Mouse (Mus musculus) CD8-positive naive resting alpha-beta T cell, adult 57 days (primary cell): ENCODE data around the gene Sp3. TPM values are rescaled to one million over a fixed set of nuclear protein-coding genes. Genes with fewer than 3 reads are reported as not detected.

ENCODE experiments used
- total RNA-seq: library from RNA; stranded (reverse); gene quantifications from one replicate; pipeline ENCODE4 v1.2.4, GENCODE M21; 2023

Gene Sp3
- total RNA-seq, result 174 TPM

GRCm38 (mm10) chr2:72980337-72981074 is at the start of gene Sp3:
Gene Sp3 (minus strand): TSS chr2:72980446.

GRCm38 (mm10) chr2:72986616-72987015 is 6.4 kb upstream of the Sp3 start, which contains the start of gene Gm11084:
Gene Gm11084 (minus strand): TSS chr2:72986716.

Other genes with a start within 250 kb of the Sp3 start
- not detected for gene Gm11084, start 6.3 kb upstream of the Sp3 start, total RNA-seq
- gene Ola1, start 238.5 kb upstream of the Sp3 start, total RNA-seq, result 32.2 TPM